9 mouse cellular contexts compared by ENCODE assay signal in genomic region chr7:114291461-114292335, GRCm38 (mm10). TPM values are rescaled to one million over a fixed set of nuclear protein-coding genes. Genes with fewer than 3 reads are reported as not detected.
DNase-seq lines count a peak whose midpoint lies in the region; ATAC-seq and TF ChIP-seq lines count a peak whose summit lies in the region.
"Had no signal": no experiment of that assay in that cellular context is flagged by ENCODE, and none has a peak within 500 bp of the region (broad histone marks: within the 10 kb centered on the region; RNA-seq: fewer than 3 reads in every experiment).

No protein-coding gene starts in this region.

- TF ChIP-seq POLR2A in olfactory bulb, adult 2 months (IDR thresholded peaks at IDR 0.05; ENCODE audit: insufficient read depth, low read depth, low read length): no peak

- WGBS in hindbrain, postnatal 0 days: 27% methylated on average over 15 of the region's 15 CpGs
- 27% methylated on average over 15 of the region's 15 CpGs for WGBS in hindbrain, embryonic 14.5 days
- 30% methylated on average over 15 of the region's 15 CpGs for WGBS in kidney, embryonic 15.5 days
- 59% methylated on average over 15 of the region's 15 CpGs for WGBS in olfactory bulb, adult 2 months

- DNase-seq in hindbrain, postnatal 0 days (ENCODE audit: low spot score): no peak
- DNase-seq in hindbrain, embryonic 14.5 days (ENCODE audit: low spot score): no peak
- DNase-seq in Muller cell, postnatal 12 days (ENCODE audit: inconsistent ontology term): peak; percentile 13
- peak; percentile 56 for DNase-seq in embryo, embryonic 10.5 days (ENCODE audit: low spot score)
- DNase-seq in urinary bladder, postnatal 10 days (ENCODE audit: low spot score): no peak
- DNase-seq in c-Kit-positive CD71-positive TER-119-positive erythroid progenitor cells, embryonic 14.5 days (ENCODE audit: low spot score): no peak

- 0 out of 2 replicates have a peak, but pooled peaks have one; percentile 2 for TF ChIP-seq CTCF in hindbrain, postnatal 0 days (IDR thresholded peaks at IDR 0.05; ENCODE audit: low read depth)
- no peak for TF ChIP-seq CTCF in olfactory bulb, adult 2 months (IDR thresholded peaks at IDR 0.05; ENCODE audit: insufficient read depth, low read depth, low read length)

- no peak overlapping the region for H3K9ac ChIP-seq in hindbrain, postnatal 0 days (replicated peaks; ENCODE audit: low read length)
- H3K9ac ChIP-seq in hindbrain, embryonic 14.5 days: no peak overlapping the region
- H3K9ac ChIP-seq in kidney, embryonic 15.5 days: no peak overlapping the region

- H3K9me3 ChIP-seq in hindbrain, postnatal 0 days (ENCODE audit: low read length): no peaks in the 10 kb centered on the region
- no peaks in the 10 kb centered on the region for H3K9me3 ChIP-seq in hindbrain, embryonic 14.5 days (ENCODE audit: control insufficient read depth, low read length)
- no peaks in the 10 kb centered on the region for H3K9me3 ChIP-seq in kidney, embryonic 15.5 days (replicated peaks)

- ATAC-seq in hindbrain, postnatal 0 days: no peak
- no peak for ATAC-seq in hindbrain, embryonic 14.5 days (ENCODE audit: low FRiP score)
- peak; percentile 79 for ATAC-seq in kidney, embryonic 15.5 days (replicated peaks; ENCODE audit: low FRiP score)

- H3K4me1 ChIP-seq in hindbrain, postnatal 0 days (ENCODE audit: insufficient read depth, low read length): 0 out of 2 replicates have a peak, but pooled peaks cover 7% of the 10 kb centered on the region
- no peaks in the 10 kb centered on the region for H3K4me1 ChIP-seq in hindbrain, embryonic 14.5 days (replicated peaks; ENCODE audit: control insufficient read depth, insufficient read depth, low read length)
- peaks cover 25% of the 10 kb centered on the region for H3K4me1 ChIP-seq in kidney, embryonic 15.5 days
- peaks cover 7% of the 10 kb centered on the region; the same call in 1 of the 2 replicates for H3K4me1 ChIP-seq in olfactory bulb, adult 2 months (ENCODE audit: control insufficient read depth, insufficient read depth, low read length)

- H3K4me3 ChIP-seq in hindbrain, postnatal 0 days (ENCODE audit: low read length): no peak overlapping the region
- no peak overlapping the region for H3K4me3 ChIP-seq in hindbrain, embryonic 14.5 days (replicated peaks; ENCODE audit: low read length)
- H3K4me3 ChIP-seq in kidney, embryonic 15.5 days (replicated peaks): no peak overlapping the region
- no peak overlapping the region for H3K4me3 ChIP-seq in olfactory bulb, adult 2 months (ENCODE audit: insufficient read depth, low read depth, low read length)

- H3K36me3 ChIP-seq in hindbrain, postnatal 0 days (ENCODE audit: insufficient read depth, low read length): no peaks in the 10 kb centered on the region
- no peaks in the 10 kb centered on the region for H3K36me3 ChIP-seq in hindbrain, embryonic 14.5 days (replicated peaks; ENCODE audit: control insufficient read depth, insufficient read depth)
- no peaks in the 10 kb centered on the region for H3K36me3 ChIP-seq in kidney, embryonic 15.5 days

- no peaks in the 10 kb centered on the region for H3K27me3 ChIP-seq in hindbrain, postnatal 0 days (ENCODE audit: insufficient read depth, low read length)
- no peaks in the 10 kb centered on the region; the same call in 1 of the 2 replicates for H3K27me3 ChIP-seq in hindbrain, embryonic 14.5 days (ENCODE audit: control insufficient read depth, insufficient read depth, low read length)
- no peaks in the 10 kb centered on the region for H3K27me3 ChIP-seq in kidney, embryonic 15.5 days
- H3K27me3 ChIP-seq: Patski had no signal

- peak overlapping the region; percentile 40; the same call in 1 of the 2 replicates for H3K4me2 ChIP-seq in hindbrain, postnatal 0 days (ENCODE audit: low read depth, low read length)
- H3K4me2 ChIP-seq in hindbrain, embryonic 14.5 days (replicated peaks): no peak overlapping the region
- H3K4me2 ChIP-seq in kidney, embryonic 15.5 days: peak overlapping the region; percentile 44; the same call in 1 of the 2 replicates

- H3K27ac ChIP-seq in hindbrain, postnatal 0 days: peak overlapping the region; percentile 54; the same call in 1 of the 2 replicates
- H3K27ac ChIP-seq in hindbrain, embryonic 14.5 days: no peak overlapping the region
- peak overlapping the region; percentile 72 for H3K27ac ChIP-seq in kidney, embryonic 15.5 days
- H3K27ac ChIP-seq in olfactory bulb, adult 2 months (ENCODE audit: insufficient read depth, low read depth, low read length): peak overlapping the region; percentile 25; the same call in 1 of the 2 replicates

RNA-seq across cellular contexts. Expression of gene Psma1, which starts 15.8 kb away (rescaled TPM):
- 141 and 144 TPM in 2 replicates for total RNA-seq in hindbrain, postnatal 0 days (2014; rRNA removed)
- 331 and 342 TPM in 2 replicates for polyA plus RNA-seq in hindbrain, postnatal 0 days (2015; fragmentation: Nextera tagmentation; extraction: Ambion mirVana)
- polyA plus RNA-seq in hindbrain, embryonic 14.5 days (2014; fragmentation: Nextera tagmentation; extraction: Ambion mirVana): 331 and 341 TPM in 2 replicates
- 422 and 445 TPM in 2 replicates for polyA plus RNA-seq in kidney, embryonic 15.5 days (2015; fragmentation: Nextera tagmentation; extraction: Ambion mirVana)
- polyA plus RNA-seq in olfactory bulb, adult 2 months (2012; ENCODE audit: insufficient read depth, insufficient read length, low replicate concordance, missing spikeins): not detected in 2 replicates

RNA-seq across cellular contexts. Expression of gene Copb1, which starts 37.2 kb away (rescaled TPM):
- total RNA-seq in hindbrain, postnatal 0 days (2014; rRNA removed): 44.8 and 47.2 TPM in 2 replicates
- polyA plus RNA-seq in hindbrain, postnatal 0 days (2015; fragmentation: Nextera tagmentation; extraction: Ambion mirVana): 66.3 and 69.9 TPM in 2 replicates
- 96.1 and 110 TPM in 2 replicates for polyA plus RNA-seq in hindbrain, embryonic 14.5 days (2014; fragmentation: Nextera tagmentation; extraction: Ambion mirVana)
- polyA plus RNA-seq in kidney, embryonic 15.5 days (2015; fragmentation: Nextera tagmentation; extraction: Ambion mirVana): 125 and 131 TPM in 2 replicates
- polyA plus RNA-seq in olfactory bulb, adult 2 months (2012; ENCODE audit: insufficient read depth, insufficient read length, low replicate concordance, missing spikeins): not detected in 2 replicates

Comparison
In these comparisons a context has a peak if more than half of its experiments do, and no peak if none do; other contexts are left out.
1. DNase-seq: peak in Muller cell, postnatal 12 days (single experiment) and embryo, embryonic 10.5 days (single experiment); none in hindbrain, postnatal 0 days (single experiment), hindbrain, embryonic 14.5 days (single experiment), urinary bladder, postnatal 10 days (single experiment) and c-Kit-positive CD71-positive TER-119-positive erythroid progenitor cells, embryonic 14.5 days (single experiment).